In genomic region chr11:44401635-44402548, GRCm38 (mm10) we compare ENCODE assay signal across 10 mouse cellular contexts. TPM values are rescaled to one million over a fixed set of nuclear protein-coding genes. Genes with fewer than 3 reads are reported as not detected.
DNase-seq lines count a peak whose midpoint lies in the region; ATAC-seq and TF ChIP-seq lines count a peak whose summit lies in the region.
"Had no signal": no experiment of that assay in that cellular context is flagged by ENCODE, and none has a peak within 500 bp of the region (broad histone marks: within the 10 kb centered on the region; RNA-seq: fewer than 3 reads in every experiment).

No protein-coding gene starts in this region.

- H3K4me1 ChIP-seq in forebrain, embryonic 14.5 days (ENCODE audit: control insufficient read depth, insufficient read depth, low read length) = peaks cover 21% of the 10 kb centered on the region
- H3K4me1 ChIP-seq in forebrain, embryonic 12.5 days = peaks cover 14% of the 10 kb centered on the region
- peaks cover 3% of the 10 kb centered on the region; the same call in 1 of the 2 replicates for H3K4me1 ChIP-seq in limb, embryonic 14.5 days (ENCODE audit: control insufficient read depth, insufficient read depth, low read length)
- no peaks in the 10 kb centered on the region for H3K4me1 ChIP-seq in limb, embryonic 10.5 days

- peak overlapping the region; percentile 44 for H3K27ac ChIP-seq in forebrain, embryonic 14.5 days (ENCODE audit: low read depth, low read length)
- no peak overlapping the region for H3K27ac ChIP-seq in forebrain, embryonic 12.5 days
- no peak overlapping the region for H3K27ac ChIP-seq in limb, embryonic 14.5 days (replicated peaks; ENCODE audit: low read depth, low read length)
- no peak overlapping the region for H3K27ac ChIP-seq in limb, embryonic 10.5 days
- H3K27ac ChIP-seq: left cerebral cortex, adult 2 months had no signal

- H3K9me3 ChIP-seq in forebrain, embryonic 14.5 days (replicated peaks; ENCODE audit: control insufficient read depth, low read length) = no peaks in the 10 kb centered on the region
- H3K9me3 ChIP-seq in forebrain, embryonic 12.5 days = no peaks in the 10 kb centered on the region
- H3K9me3 ChIP-seq in limb, embryonic 14.5 days (ENCODE audit: control insufficient read depth, low read length) = no peaks in the 10 kb centered on the region
- no peaks in the 10 kb centered on the region for H3K9me3 ChIP-seq in limb, embryonic 10.5 days (replicated peaks)

- WGBS in forebrain, embryonic 14.5 days = 51% methylated on average over 5 of the region's 5 CpGs
- WGBS in forebrain, embryonic 12.5 days = 64% methylated on average over 5 of the region's 5 CpGs
- WGBS in limb, embryonic 14.5 days = 50% methylated on average over 5 of the region's 5 CpGs
- 83% methylated on average over 5 of the region's 5 CpGs for WGBS in limb, embryonic 10.5 days

- peak; percentile 92 for DNase-seq in forebrain, embryonic 14.5 days (ENCODE audit: low spot score)
- peak; percentile 62 for DNase-seq in limb, embryonic 14.5 days (ENCODE audit: low spot score)
- no peak for DNase-seq in limb, embryonic 10.5 days (ENCODE audit: low spot score)
- peak; percentile 92 to 93 for DNase-seq in cerebellum, postnatal 14 days
- DNase-seq in naive thymus-derived CD4-positive, alpha-beta T cell, adult 2 months (ENCODE audit: low read depth) = peak; percentile 8
- DNase-seq in thymus, postnatal 0 days (ENCODE audit: low spot score) = no peak
- no peak for DNase-seq in thymus, postnatal 14 days

- TF ChIP-seq POLR2A in limb, embryonic 14.5 days (IDR thresholded peaks at IDR 0.05; ENCODE audit: borderline replicate concordance, extremely low read depth, insufficient read depth, insufficient read length) = no peak

- H3K4me3 ChIP-seq in forebrain, embryonic 14.5 days (ENCODE audit: low read depth, low read length) = no peak overlapping the region
- no peak overlapping the region for H3K4me3 ChIP-seq in forebrain, embryonic 12.5 days (replicated peaks)
- no peak overlapping the region for H3K4me3 ChIP-seq in limb, embryonic 14.5 days (replicated peaks; ENCODE audit: low read length)
- no peak overlapping the region for H3K4me3 ChIP-seq in limb, embryonic 10.5 days
- H3K4me3 ChIP-seq: left cerebral cortex, adult 2 months had no signal

- H3K4me2 ChIP-seq in forebrain, embryonic 14.5 days (ENCODE audit: low read length) = no peak overlapping the region
- H3K4me2 ChIP-seq in forebrain, embryonic 12.5 days = no peak overlapping the region
- no peak overlapping the region for H3K4me2 ChIP-seq in limb, embryonic 14.5 days (replicated peaks; ENCODE audit: low read depth, low read length, severe bottlenecking)

- H3K27me3 ChIP-seq in forebrain, embryonic 14.5 days (replicated peaks; ENCODE audit: control insufficient read depth, insufficient read depth, low read length) = no peaks in the 10 kb centered on the region
- H3K27me3 ChIP-seq in forebrain, embryonic 12.5 days = 0 out of 2 replicates have a peak, but pooled peaks cover 4% of the 10 kb centered on the region
- 0 out of 2 replicates have a peak, but pooled peaks cover 6% of the 10 kb centered on the region for H3K27me3 ChIP-seq in limb, embryonic 14.5 days (ENCODE audit: control insufficient read depth, insufficient read depth, low read length)
- H3K27me3 ChIP-seq in limb, embryonic 10.5 days (ENCODE audit: low read depth, poor library complexity, severe bottlenecking) = 0 out of 2 replicates have a peak, but pooled peaks cover 5% of the 10 kb centered on the region

- H3K9ac ChIP-seq in forebrain, embryonic 14.5 days (ENCODE audit: low read length) = no peak overlapping the region
- H3K9ac ChIP-seq in forebrain, embryonic 12.5 days = no peak overlapping the region
- no peak overlapping the region for H3K9ac ChIP-seq in limb, embryonic 14.5 days (ENCODE audit: low read depth, low read length, severe bottlenecking)

- no peaks in the 10 kb centered on the region for H3K36me3 ChIP-seq in forebrain, embryonic 14.5 days (ENCODE audit: control insufficient read depth, insufficient read depth, low read length)
- H3K36me3 ChIP-seq in forebrain, embryonic 12.5 days (replicated peaks) = no peaks in the 10 kb centered on the region
- no peaks in the 10 kb centered on the region for H3K36me3 ChIP-seq in limb, embryonic 14.5 days (ENCODE audit: control insufficient read depth, insufficient read depth, low read length)
- H3K36me3 ChIP-seq in limb, embryonic 10.5 days = no peaks in the 10 kb centered on the region

- peak; percentile 83 for ATAC-seq in forebrain, embryonic 14.5 days
- no peak for ATAC-seq in forebrain, embryonic 12.5 days (ENCODE audit: low FRiP score)
- no peak for ATAC-seq in limb, embryonic 14.5 days (ENCODE audit: low FRiP score, low read depth)

RNA-seq across cellular contexts. Expression of gene Il12b, which starts 2.0 kb away (rescaled TPM):
- not detected in 2 replicates for polyA plus RNA-seq in forebrain, embryonic 14.5 days (2014; fragmentation: Nextera tagmentation; extraction: Ambion mirVana)
- polyA plus RNA-seq in forebrain, embryonic 12.5 days (2016; fragmentation: Nextera tagmentation; extraction: Ambion mirVana) = not detected in 2 replicates
- 0.04 and 0.06 TPM in 2 replicates for polyA plus RNA-seq in limb, embryonic 14.5 days (2012; rRNA removed)
- 0.26 TPM in 1 of 2 replicates, not detected in the other for polyA plus RNA-seq in limb, embryonic 14.5 days (2014; fragmentation: Nextera tagmentation; extraction: Ambion mirVana)
- not detected in 2 replicates for polyA plus RNA-seq in limb, embryonic 10.5 days (2016; fragmentation: Nextera tagmentation; extraction: Ambion mirVana)
- 3.6 and 3.8 TPM in 2 replicates for polyA plus RNA-seq in thymus, postnatal 0 days (2015; fragmentation: Nextera tagmentation; extraction: Ambion mirVana)
- polyA plus RNA-seq: cortical plate, adult 2 months had no signal

Comparison
In these comparisons a context has a peak if more than half of its experiments do, and no peak if none do; other contexts are left out.
1. DNase-seq: peak in forebrain, embryonic 14.5 days (single experiment), limb, embryonic 14.5 days (single experiment), cerebellum, postnatal 14 days (2 of 2) and naive thymus-derived CD4-positive, alpha-beta T cell, adult 2 months (single experiment); none in limb, embryonic 10.5 days (single experiment), thymus, postnatal 0 days (single experiment) and thymus, postnatal 14 days (single experiment).